Mouse (Mus musculus): ENCODE measurements around the gene Naaladl2. TPM values are rescaled to one million over a fixed set of nuclear protein-coding genes. Genes with fewer than 3 reads are reported as not detected.
"Not testable (repeated sequence)": the region's sequence is repeated elsewhere in the genome, so short reads cannot be mapped to it uniquely, and the experiment has no call there.

Gene Naaladl2
- polyA plus RNA-seq, 1 experiment from 2014 or later, result 3.8 TPM

GRCm38 (mm10) chr3:25075785-25076184, 68.3 kb downstream of the Naaladl2 start:
- Histone ChIP-seq H3K9ac (no peak overlapping the region), H3K4me3 (replicated peaks) (no peak overlapping the region), H3K27ac (no peak overlapping the region), H3K9me3 (replicated peaks) (no peaks in the 10 kb centered on the region), H3K36me3 (no peaks in the 10 kb centered on the region), H3K27me3 (no peaks in the 10 kb centered on the region), H3K4me2 (no peak overlapping the region), H3K4me1 (no peaks in the 10 kb centered on the region)
- WGBS, result 85% methylated on average over 1 of the region's 1 CpGs
- no peak for ATAC-seq (replicated peaks; ENCODE audit: low FRiP score)

DNA sequence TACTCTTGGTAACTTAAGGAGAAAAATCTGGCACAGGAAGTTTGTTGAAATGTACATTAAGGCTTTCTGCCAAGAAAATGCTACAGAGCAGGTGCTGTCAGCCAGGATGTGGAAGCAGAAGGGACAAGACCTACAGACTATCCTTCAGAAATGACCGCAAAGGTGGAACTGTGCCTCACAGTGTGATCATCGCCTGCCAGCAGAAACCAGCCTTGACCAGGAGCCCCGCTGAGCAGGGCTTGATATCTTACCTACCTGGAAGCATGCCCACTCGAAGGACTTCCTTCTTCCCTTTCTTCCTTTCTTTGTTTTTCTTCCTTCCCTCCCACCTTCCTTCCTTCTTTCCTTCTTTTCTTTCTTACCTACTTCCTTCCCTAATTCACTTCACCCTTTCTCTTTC, 69.8 kb downstream of the Naaladl2 start:
- ATAC-seq (replicated peaks; ENCODE audit: low FRiP score), result no peak
- H3K36me3 ChIP-seq, result no peaks in the 10 kb centered on the region
- no peak overlapping the region for H3K4me2 ChIP-seq
- no peaks in the 10 kb centered on the region for H3K9me3 ChIP-seq (replicated peaks)
- H3K4me1 ChIP-seq, result no peaks in the 10 kb centered on the region
- H3K4me3 ChIP-seq (replicated peaks), result no peak overlapping the region
- 76% methylated on average over 4 of the region's 4 CpGs for WGBS
- no peak overlapping the region for H3K9ac ChIP-seq
- H3K27me3 ChIP-seq, result no peaks in the 10 kb centered on the region
- no peak overlapping the region for H3K27ac ChIP-seq

DNA sequence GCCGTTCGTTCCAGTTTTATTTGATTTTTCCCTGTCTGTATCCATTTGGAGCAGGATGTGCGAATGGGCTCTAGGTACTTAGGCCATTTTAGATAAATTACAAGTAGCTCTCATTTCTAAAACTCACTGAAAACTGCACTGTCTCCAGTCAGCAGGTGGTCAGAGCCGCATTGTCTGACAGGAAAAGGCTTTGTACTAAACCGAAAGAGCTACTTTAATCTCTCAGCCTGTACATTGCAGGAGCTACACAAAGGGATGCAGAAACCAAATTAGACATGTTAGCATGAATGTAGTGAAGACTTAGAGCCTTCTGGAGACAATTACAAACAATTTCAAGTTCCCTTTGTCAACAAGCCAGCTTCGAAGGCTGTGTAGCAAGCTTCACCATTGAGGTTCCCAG, 70.2 kb downstream of the Naaladl2 start:
- no peaks in the 10 kb centered on the region for H3K4me1 ChIP-seq
- no peaks in the 10 kb centered on the region for H3K9me3 ChIP-seq (replicated peaks)
- H3K27me3 ChIP-seq, result no peaks in the 10 kb centered on the region
- no peaks in the 10 kb centered on the region for H3K36me3 ChIP-seq
- H3K27ac ChIP-seq, result no peak overlapping the region
- no peak overlapping the region for H3K9ac ChIP-seq
- no peak for ATAC-seq (replicated peaks; ENCODE audit: low FRiP score)
- WGBS, result 76% methylated on average over 6 of the region's 6 CpGs
- H3K4me3 ChIP-seq (replicated peaks), result no peak overlapping the region
- no peak overlapping the region for H3K4me2 ChIP-seq

GRCm38 (mm10) chr3:25063217-25063616, 80.8 kb downstream of the Naaladl2 start:
- H3K4me2 ChIP-seq, result no peak overlapping the region
- H3K9me3 ChIP-seq (replicated peaks), result no peaks in the 10 kb centered on the region
- no peaks in the 10 kb centered on the region for H3K27me3 ChIP-seq
- WGBS, result 81% methylated on average over 4 of the region's 4 CpGs
- no peaks in the 10 kb centered on the region for H3K36me3 ChIP-seq
- ATAC-seq (replicated peaks; ENCODE audit: low FRiP score), result no peak
- H3K27ac ChIP-seq, result no peak overlapping the region
- no peaks in the 10 kb centered on the region for H3K4me1 ChIP-seq
- H3K4me3 ChIP-seq (replicated peaks), result no peak overlapping the region
- H3K9ac ChIP-seq, result no peak overlapping the region

- Histone ChIP-seq H3K9ac (no peak overlapping the region), H3K9me3 (replicated peaks) (no peaks in the 10 kb centered on the region), H3K4me2 (no peak overlapping the region), H3K36me3 (no peaks in the 10 kb centered on the region), H3K27me3 (no peaks in the 10 kb centered on the region), H3K4me1 (no peaks in the 10 kb centered on the region), H3K4me3 (replicated peaks) (no peak overlapping the region), H3K27ac (no peak overlapping the region)
- no peak for ATAC-seq (replicated peaks; ENCODE audit: low FRiP score)
- WGBS, result 30% methylated on average over 2 of the region's 2 CpGs
Measured at GRCm38 (mm10) chr3:25052975-25053374, 91.1 kb downstream of the Naaladl2 start.

- no peaks in the 10 kb centered on the region for H3K4me1 ChIP-seq
- H3K9ac ChIP-seq, result no peak overlapping the region
- no peak overlapping the region for H3K27ac ChIP-seq
- no peaks in the 10 kb centered on the region for H3K9me3 ChIP-seq (replicated peaks)
- H3K4me2 ChIP-seq, result no peak overlapping the region
- no peaks in the 10 kb centered on the region for H3K27me3 ChIP-seq
- ATAC-seq (replicated peaks; ENCODE audit: low FRiP score), result peak; percentile 90
- no peaks in the 10 kb centered on the region for H3K36me3 ChIP-seq
- 39% methylated on average over 5 of the region's 5 CpGs for WGBS
- no peak overlapping the region for H3K4me3 ChIP-seq (replicated peaks)
Measured at GRCm38 (mm10) chr3:25019972-25020371, 124.1 kb downstream of the Naaladl2 start.

GRCm38 (mm10) chr3:25010751-25011150, 133.3 kb downstream of the Naaladl2 start:
- 89% methylated on average over 1 of the region's 1 CpGs for WGBS
- Histone ChIP-seq H3K4me1 (no peaks in the 10 kb centered on the region), H3K9ac (no peak overlapping the region)

DNA sequence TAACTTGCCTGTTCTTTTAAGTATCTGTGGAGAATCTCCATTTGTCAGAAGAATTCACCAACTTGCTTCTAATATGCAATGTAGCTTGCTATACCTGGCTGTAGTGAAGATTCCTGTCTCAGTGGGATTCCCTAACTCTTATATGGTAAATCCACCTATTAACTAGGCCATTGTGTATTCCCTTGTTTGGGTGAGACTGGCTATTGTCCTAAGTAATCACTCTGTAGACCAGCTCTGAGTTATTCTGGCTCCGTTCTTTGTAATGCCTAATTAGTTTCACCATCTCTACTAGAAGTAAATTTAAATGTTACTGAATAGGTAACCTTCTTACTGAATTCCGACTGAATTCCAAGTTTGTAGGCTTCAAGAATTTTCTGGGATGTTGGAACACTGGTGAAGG, 137.3 kb downstream of the Naaladl2 start:
- not testable (repeated sequence) for H3K9me3 ChIP-seq (replicated peaks); H3K36me3 ChIP-seq; H3K4me2 ChIP-seq; H3K27ac ChIP-seq; ATAC-seq (replicated peaks; ENCODE audit: low FRiP score); H3K27me3 ChIP-seq; H3K4me1 ChIP-seq; H3K9ac ChIP-seq; H3K4me3 ChIP-seq (replicated peaks)
- 74% methylated on average over 2 of the region's 2 CpGs for WGBS

More at GRCm38 (mm10) chr3:25010751-25011150, 133.3 kb downstream of the Naaladl2 start:
- H3K4me2 ChIP-seq, result no peak overlapping the region
- H3K9me3 ChIP-seq (replicated peaks), result no peaks in the 10 kb centered on the region
- no peak for ATAC-seq (replicated peaks; ENCODE audit: low FRiP score)
- H3K27me3 ChIP-seq, result no peaks in the 10 kb centered on the region
- H3K36me3 ChIP-seq, result no peaks in the 10 kb centered on the region
- H3K4me3 ChIP-seq (replicated peaks), result no peak overlapping the region
- H3K27ac ChIP-seq, result no peak overlapping the region

DNA sequence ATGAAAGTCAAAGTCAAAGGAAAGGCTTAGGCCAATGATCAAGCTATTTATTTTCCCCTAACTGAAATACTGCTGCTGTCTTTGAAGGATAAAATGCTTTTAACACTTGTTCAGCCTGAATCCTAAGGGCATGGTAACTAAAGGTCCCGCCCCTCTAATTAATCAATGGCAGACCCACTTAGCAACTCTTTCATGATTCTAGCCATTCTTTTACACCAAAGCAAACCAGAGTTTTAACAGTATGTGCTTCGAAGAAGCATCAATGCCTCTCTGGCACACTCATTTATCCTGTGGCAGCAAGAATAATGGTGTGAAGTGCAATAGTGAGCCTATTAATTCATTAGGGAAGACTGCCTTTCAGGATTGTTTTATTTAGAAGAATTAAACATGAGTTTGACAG, 151.5 kb downstream of the Naaladl2 start:
- 38% methylated on average over 2 of the region's 2 CpGs for WGBS
- no peak for ATAC-seq (replicated peaks; ENCODE audit: low FRiP score)
- Histone ChIP-seq H3K36me3 (no peaks in the 10 kb centered on the region), H3K4me3 (replicated peaks) (no peak overlapping the region), H3K9me3 (replicated peaks) (no peaks in the 10 kb centered on the region), H3K27ac (no peak overlapping the region), H3K4me2 (no peak overlapping the region), H3K27me3 (no peaks in the 10 kb centered on the region), H3K9ac (no peak overlapping the region), H3K4me1 (no peaks in the 10 kb centered on the region)

- Histone ChIP-seq H3K4me1 (no peaks in the 10 kb centered on the region), H3K27me3 (no peaks in the 10 kb centered on the region), H3K36me3 (no peaks in the 10 kb centered on the region), H3K27ac (no peak overlapping the region), H3K4me3 (replicated peaks) (no peak overlapping the region), H3K9ac (no peak overlapping the region), H3K9me3 (replicated peaks) (no peaks in the 10 kb centered on the region), H3K4me2 (no peak overlapping the region)
- 85% methylated on average over 3 of the region's 3 CpGs for WGBS
- ATAC-seq (replicated peaks; ENCODE audit: low FRiP score), result no peak
Measured at GRCm38 (mm10) chr3:24992078-24992477, 152.0 kb downstream of the Naaladl2 start.

GRCm38 (mm10) chr3:24982111-24982510, 161.9 kb downstream of the Naaladl2 start:
- Histone ChIP-seq H3K27ac (no peak overlapping the region), H3K9ac (no peak overlapping the region), H3K36me3 (no peaks in the 10 kb centered on the region), H3K4me2 (no peak overlapping the region), H3K4me1 (no peaks in the 10 kb centered on the region), H3K9me3 (replicated peaks) (no peaks in the 10 kb centered on the region), H3K4me3 (replicated peaks) (no peak overlapping the region), H3K27me3 (no peaks in the 10 kb centered on the region)
- ATAC-seq (replicated peaks; ENCODE audit: low FRiP score), result 0 out of 2 replicates have a peak, but pooled peaks have one; percentile 22
- WGBS, result 39% methylated on average over 4 of the region's 4 CpGs

GRCm38 (mm10) chr3:24942170-24942569, 201.9 kb downstream of the Naaladl2 start:
- Histone ChIP-seq H3K4me3 (replicated peaks) (no peak overlapping the region), H3K9ac (no peak overlapping the region), H3K9me3 (replicated peaks) (no peaks in the 10 kb centered on the region), H3K4me1 (no peaks in the 10 kb centered on the region), H3K27me3 (no peaks in the 10 kb centered on the region), H3K4me2 (no peak overlapping the region), H3K36me3 (no peaks in the 10 kb centered on the region), H3K27ac (no peak overlapping the region)
- WGBS, result 93% methylated on average over 2 of the region's 2 CpGs
- ATAC-seq (replicated peaks; ENCODE audit: low FRiP score), result no peak

DNA sequence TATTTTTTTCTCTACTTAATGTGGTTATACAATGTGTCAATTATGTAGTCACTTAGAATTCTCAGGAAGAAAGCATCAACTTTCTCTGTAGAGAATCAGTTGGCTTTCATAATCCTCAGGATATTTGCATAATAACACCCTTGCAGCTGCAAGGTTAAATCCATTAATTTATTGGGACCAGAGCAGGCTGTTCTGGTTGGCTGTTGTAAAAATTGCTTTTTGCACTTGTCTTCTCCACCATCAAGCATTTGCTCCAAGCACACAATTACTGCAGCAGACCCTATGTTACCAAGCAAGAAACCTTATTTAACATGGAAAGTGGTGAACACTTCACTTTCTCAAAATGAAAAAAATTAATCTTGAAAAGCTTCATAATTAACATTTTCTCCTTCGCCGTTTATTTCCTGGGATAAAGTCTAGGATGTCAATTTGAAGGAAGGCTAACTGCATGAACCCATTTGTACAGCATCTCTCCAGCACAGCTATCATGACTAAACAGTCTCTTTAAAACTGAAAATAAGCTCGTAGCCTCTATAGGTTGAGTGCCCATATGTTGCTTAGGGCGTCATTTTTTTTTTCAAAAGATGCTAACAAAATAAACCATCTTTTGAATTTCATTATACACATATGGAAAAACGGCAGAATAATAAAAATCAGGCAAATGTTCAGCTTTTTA, 205.4 kb downstream of the Naaladl2 start:
- Histone ChIP-seq H3K4me3 (replicated peaks) (no peak overlapping the region), H3K9ac (no peak overlapping the region), H3K27me3 (no peaks in the 10 kb centered on the region), H3K36me3 (no peaks in the 10 kb centered on the region), H3K4me2 (no peak overlapping the region), H3K4me1 (no peaks in the 10 kb centered on the region), H3K9me3 (replicated peaks) (no peaks in the 10 kb centered on the region), H3K27ac (no peak overlapping the region)
- WGBS, result 90% methylated on average over 5 of the region's 5 CpGs
- ATAC-seq (replicated peaks; ENCODE audit: low FRiP score), result no peak

Data from kidney, embryonic 15.5 days (tissue).